Mouse (Mus musculus) lung, postnatal 10 days (tissue): ENCODE results near the gene Thsd4.
"Not testable (repeated sequence)": the region's sequence is repeated elsewhere in the genome, so short reads cannot be mapped to it uniquely, and the experiment has no call there.

Experiments used
- DNase-seq: peaks from one replicate; pipeline ENCODE4 v3.0.0; 2021

The Thsd4 gene

GRCm38 (mm10) chr9:59960559-59960958, 561.3 kb downstream of the Thsd4 start, which contains the start of gene Nr2e3:
Gene Nr2e3 (minus strand): TSS chr9:59960659.
- DNase-seq: no peak

GRCm38 (mm10) chr9:59959276-59959675, 562.6 kb downstream of the Thsd4 start:
- peak; percentile 94 for DNase-seq

- DNase-seq: not testable (repeated sequence)
Observed at GRCm38 (mm10) chr9:59958115-59958514, 563.7 kb downstream of the Thsd4 start.

GRCm38 (mm10) chr9:59956496-59956895, 565.4 kb downstream of the Thsd4 start:
- DNase-seq: no peak

GRCm38 (mm10) chr9:59955692-59956091, 566.2 kb downstream of the Thsd4 start:
- no peak for DNase-seq

DNA sequence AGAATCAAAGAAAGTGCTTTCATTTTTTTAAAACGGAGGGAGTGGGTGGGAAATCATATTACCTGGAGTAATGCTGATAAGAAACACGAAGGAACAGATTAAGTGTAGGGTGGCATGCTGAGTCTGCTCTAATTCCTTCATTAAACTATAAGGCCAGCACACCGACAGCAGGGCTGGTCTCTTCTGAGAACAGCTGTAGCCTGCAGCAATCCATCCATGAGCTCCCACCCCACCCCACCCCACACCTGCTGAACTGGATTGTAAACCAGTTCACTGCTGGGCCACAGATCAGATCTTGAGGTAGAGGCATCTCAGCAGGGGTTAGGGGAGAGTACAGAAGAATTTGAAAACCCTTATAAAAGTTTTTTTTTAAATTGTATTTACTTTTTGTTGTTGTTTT, 566.6 kb downstream of the Thsd4 start:
- DNase-seq: no peak

DNA sequence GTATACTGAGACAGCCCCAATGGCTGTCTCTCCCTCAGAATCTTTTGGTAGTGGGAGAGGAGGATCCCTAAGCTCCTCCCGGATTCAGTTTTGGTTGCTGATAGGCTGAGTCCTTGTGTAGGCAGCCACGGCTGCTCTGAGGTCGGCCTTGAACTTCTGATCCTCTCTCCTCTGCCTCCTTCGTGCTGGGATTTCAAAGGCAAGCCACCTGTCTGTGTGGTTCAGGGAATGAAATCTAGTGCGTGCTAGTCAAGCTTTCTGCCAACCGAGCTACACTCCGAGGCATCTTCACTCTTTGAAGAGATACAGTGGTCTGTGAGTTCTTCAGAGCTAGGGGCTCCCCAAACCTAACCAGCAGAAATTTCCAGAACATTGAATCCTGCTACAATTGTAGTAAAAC, 568.3 kb downstream of the Thsd4 start:
- no peak for DNase-seq

GRCm38 (mm10) chr9:59952515-59953070, 569.3 kb downstream of the Thsd4 start:
- no peak for DNase-seq

DNA sequence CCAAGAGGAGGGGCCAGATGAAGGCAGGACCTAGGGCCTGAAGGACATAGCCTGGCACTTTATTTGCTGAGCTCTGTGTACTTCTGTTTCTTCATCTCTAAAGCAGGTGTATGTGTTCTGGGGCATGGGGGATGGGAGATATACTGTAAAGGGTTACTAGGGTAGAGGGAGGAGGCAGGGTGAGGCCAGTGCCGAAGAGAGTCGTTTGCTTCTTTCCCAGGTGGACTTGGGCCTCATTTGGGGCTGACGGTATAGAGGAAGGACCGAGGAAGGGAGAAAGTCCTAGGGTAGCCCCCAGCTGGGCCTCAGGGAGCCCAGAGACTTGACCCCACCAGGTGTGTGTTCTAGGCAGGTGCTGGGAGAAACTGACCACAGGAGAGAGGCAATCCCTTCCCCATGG, 569.9 kb downstream of the Thsd4 start:
- DNase-seq: no peak

- no peak for DNase-seq
Observed at GRCm38 (mm10) chr9:59951001-59951750, 570.7 kb downstream of the Thsd4 start.

DNA sequence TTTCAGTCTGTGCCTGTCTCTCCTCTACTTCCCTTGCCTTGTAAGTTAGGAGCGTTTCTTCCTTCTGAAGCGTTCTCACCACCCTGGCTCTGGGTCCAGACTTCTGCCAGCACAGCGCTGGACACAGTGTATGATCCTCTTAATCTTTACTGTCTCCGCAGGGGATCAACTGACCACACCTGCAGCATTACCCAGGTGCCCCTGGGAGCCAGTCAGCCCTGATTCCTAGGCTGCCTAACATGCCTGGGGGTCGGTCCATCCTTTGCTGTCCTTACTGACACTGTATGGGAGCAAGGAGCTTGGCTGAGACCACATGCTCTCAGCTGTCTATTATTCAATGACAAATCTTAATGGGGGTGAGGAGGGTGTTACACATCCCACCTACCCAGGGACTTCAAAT, 571.9 kb downstream of the Thsd4 start:
- DNase-seq: no peak

- no peak for DNase-seq
Observed at GRCm38 (mm10) chr9:59949511-59949910, 572.3 kb downstream of the Thsd4 start.

DNA sequence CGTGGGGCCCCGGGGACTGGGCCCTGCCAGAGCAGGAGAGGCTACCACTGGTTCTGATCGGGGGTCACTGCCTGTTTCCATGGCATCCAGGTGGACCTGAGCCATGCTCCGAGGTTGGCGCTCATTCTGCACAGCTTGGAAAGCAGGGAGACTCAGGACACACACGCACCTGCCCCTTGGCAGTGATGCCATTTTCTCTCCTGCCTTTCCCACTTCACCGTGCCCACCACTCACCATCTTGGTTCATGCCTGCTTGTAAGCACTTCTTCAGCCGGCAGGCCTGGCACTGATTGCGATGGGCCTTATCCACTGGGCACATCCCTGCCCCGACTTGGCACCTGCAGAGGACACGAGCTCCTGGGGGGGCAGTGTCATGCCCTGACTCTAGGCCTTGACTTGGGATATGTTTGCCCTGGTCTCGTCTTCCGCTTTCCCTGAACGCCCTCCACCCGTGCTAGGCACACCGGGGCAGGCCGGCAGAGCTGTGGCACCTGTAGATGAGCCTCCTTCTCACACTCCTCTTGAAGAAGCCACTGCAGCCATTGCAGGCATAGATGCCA, 573.1 kb downstream of the Thsd4 start:
- DNase-seq: no peak

DNA sequence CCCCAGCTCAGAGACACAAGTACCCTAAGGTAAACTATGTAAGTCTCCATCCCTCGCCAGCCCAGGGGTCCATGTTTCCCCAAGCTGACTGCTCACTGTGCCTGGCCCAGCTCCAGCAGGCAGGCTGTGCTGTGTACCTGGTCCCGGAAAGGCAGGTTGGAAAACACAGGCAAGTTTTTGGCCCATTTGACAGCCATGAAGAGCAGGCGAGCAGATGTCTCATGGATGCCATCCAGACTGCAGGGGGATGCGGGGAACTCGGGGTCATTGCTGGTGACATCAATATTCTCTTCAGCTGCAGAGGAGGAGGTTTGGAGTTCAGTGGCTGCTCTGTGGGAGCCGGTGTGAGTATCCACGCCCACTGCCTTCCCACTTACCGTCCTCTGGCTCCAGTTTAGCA, 573.6 kb downstream of the Thsd4 start:
- no peak for DNase-seq

- no peak for DNase-seq
Observed at GRCm38 (mm10) chr9:59947271-59947670, 574.6 kb downstream of the Thsd4 start.

GRCm38 (mm10) chr9:59945241-59945640, 576.6 kb downstream of the Thsd4 start:
- DNase-seq: no peak

DNA sequence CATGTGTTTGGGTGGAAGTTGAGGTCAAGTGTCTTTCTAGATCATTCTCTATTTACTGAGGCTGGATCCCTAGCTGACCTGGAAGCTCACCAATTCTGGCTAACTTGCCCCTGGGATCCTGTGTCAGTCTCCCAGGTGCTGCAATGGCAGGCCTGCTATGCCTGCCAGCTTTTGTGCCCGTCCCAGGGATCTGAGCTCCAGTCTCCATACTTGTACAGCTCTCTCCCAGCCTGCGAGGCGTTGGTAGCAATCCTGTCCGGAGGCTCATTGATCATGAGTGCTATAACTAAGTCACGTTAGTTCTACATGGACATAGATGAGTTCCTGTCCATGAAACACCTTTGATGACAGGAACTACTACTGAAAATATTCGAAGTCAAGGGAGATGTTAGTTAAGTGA, 578.0 kb downstream of the Thsd4 start:
- no peak for DNase-seq

GRCm38 (mm10) chr9:59942501-59943085, 579.3 kb downstream of the Thsd4 start:
- DNase-seq: no peak

DNA sequence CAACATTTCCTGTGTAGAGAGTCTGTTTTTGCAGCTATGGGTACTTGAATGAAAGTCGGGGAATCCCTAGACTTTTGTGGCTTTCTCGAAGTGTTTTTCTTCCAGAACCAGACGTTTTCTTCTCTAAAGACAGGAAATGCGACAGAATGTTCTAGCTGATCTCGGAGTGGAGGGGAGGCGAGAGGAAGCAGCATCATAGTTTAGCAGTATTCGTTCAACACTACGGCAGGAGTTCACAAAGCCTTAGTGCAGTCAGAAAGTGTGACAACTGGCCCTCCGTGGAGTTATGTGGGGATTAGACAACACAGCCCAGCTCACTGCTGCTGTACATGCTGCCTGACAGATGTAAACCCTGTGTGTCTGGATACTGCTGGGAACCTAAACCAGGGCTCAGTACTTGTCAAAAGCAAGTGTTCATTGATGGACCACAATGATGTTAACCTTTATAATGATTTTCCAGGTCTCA, 579.9 kb downstream of the Thsd4 start:
- no peak for DNase-seq

GRCm38 (mm10) chr9:59940913-59941884, 580.6 kb downstream of the Thsd4 start:
- DNase-seq: no peak

DNA sequence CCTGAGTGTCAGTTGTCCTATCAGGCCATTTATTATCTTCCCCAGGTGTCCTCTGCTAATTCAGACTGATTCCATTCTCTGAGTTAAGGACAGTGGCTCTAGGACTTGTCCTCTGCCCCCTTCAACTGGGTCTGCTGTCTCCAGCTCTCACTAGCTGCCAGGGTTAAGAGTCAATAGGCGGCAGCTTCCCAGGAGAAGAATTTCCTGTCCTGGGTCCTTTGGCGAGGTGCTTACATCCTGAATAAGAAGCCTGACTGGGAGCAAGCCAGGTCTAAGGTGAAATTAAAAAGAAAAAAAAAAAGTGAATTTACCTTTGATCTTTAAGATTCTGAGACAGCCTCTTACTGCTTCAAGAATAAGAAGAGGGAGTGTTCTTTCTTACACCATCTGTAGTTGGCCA, 582.2 kb downstream of the Thsd4 start:
- no peak for DNase-seq

GRCm38 (mm10) chr9:59938529-59938928, 583.3 kb downstream of the Thsd4 start:
- DNase-seq: no peak

GRCm38 (mm10) chr9:59935866-59936265, 586.0 kb downstream of the Thsd4 start:
- DNase-seq: not testable (repeated sequence)
